Mouse (Mus musculus) ES-Bruce4 (cell line): Measurements from ENCODE around the gene Hist1h4c.

Experiments used
- CTCF ChIP-seq: IDR thresholded peaks from one replicate; pipeline ENCODE4 v1.8.1; 2011; ENCODE audit warnings: low read depth, low read length
- POLR2A ChIP-seq: IDR thresholded peaks from one replicate; pipeline ENCODE4 v1.8.1; 2011; ENCODE audit warnings: low read length; ENCODE audit not compliant: insufficient read depth

DNA sequence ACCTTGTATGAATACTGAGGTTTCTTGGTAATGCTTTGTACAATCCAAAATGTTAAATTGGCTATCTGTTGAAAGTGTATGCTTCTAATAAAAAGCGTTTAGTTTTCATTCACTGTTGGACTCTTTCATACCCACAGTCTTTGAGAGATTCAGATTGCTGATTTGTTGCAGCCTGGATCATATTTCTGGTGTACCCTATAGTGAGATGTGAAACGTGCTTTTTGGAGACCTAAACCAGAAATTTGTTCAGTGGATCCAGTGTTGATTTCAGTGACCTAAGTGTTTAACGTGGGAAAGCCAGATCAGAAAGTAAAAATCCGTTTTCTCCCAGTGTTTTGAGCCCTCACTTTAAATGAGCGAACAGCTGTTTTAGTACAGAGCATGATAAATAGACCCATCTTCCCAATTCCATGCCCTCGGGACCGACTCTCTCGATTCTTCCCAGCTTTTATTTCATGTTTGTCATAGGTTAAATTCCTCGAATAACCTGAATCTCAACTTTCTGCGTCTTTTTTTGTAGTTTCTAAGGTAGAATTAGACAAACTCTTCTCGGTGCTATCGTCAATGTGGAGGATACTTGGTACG is 42.1 kb upstream of the Hist1h4c start:
- TF ChIP-seq CTCF, result no peak
- no peak for TF ChIP-seq POLR2A
